Mouse (Mus musculus) MEL (cell line): Measurements from ENCODE around the gene Alg2. TPM values are rescaled to one million over a fixed set of nuclear protein-coding genes. Genes with fewer than 3 reads are reported as not detected.

Source experiments
- DNase-seq: peaks from one replicate; pipeline ENCODE4 v3.0.0; 2011; ENCODE audit warnings: low read depth, low spot score
- H3K27ac ChIP-seq: 2 replicates; pipeline ENCODE4 v1.5.1; 2012; ENCODE audit warnings: low read depth, mild to moderate bottlenecking, control low read depth, low read length, moderate library complexity; ENCODE audit not compliant: control insufficient read depth
- H3K27me3 ChIP-seq, 2 experiments: fragments of 150-350 bp in 1 of 2; sonication (generic) in 1 of 2; 2 replicates each; pipeline ENCODE4 v1.6.1; 2012; ENCODE audit warnings: low read length in 2 of 2, mild to moderate bottlenecking in 2 of 2, improper control_type of control experiment in 1 of 2, moderate library complexity in 1 of 2; ENCODE audit not compliant: insufficient read depth in 2 of 2, control insufficient read depth in 1 of 2
- H3K36me3 ChIP-seq, 2 experiments: 2 replicates each; pipeline ENCODE4 v1.6.1; 2012 to 2014; ENCODE audit warnings: low read length in 2 of 2, improper control_type of control experiment in 1 of 2, inconsistent platforms in 1 of 2, mild to moderate bottlenecking in 1 of 2; ENCODE audit not compliant: insufficient read depth in 2 of 2, control insufficient read depth in 1 of 2
- H3K4me1 ChIP-seq, 2 experiments: fragments of 150-350 bp in 1 of 2; sonication (generic) in 1 of 2; 2 replicates each; pipeline ENCODE4 v1.6.1; 2012; ENCODE audit warnings: low read length in 2 of 2, improper control_type of control experiment in 1 of 2, mild to moderate bottlenecking in 1 of 2; ENCODE audit not compliant: insufficient read depth in 2 of 2, control insufficient read depth in 1 of 2
- H3K4me3 ChIP-seq, 2 experiments: fragments of 150-350 bp in 1 of 2; sonication (generic) in 1 of 2; 2 replicates each; pipeline ENCODE4 v1.5.1; 2012; ENCODE audit warnings: low read depth in 2 of 2, low read length in 2 of 2, mild to moderate bottlenecking in 2 of 2, moderate library complexity in 2 of 2, control low read depth in 1 of 2, improper control_type of control experiment in 1 of 2; ENCODE audit not compliant: control insufficient read depth in 1 of 2, insufficient read depth in 1 of 2
- H3K79me2 ChIP-seq: 2 replicates; pipeline ENCODE4 v1.6.1; 2012; ENCODE audit warnings: mild to moderate bottlenecking, low read length, moderate library complexity; ENCODE audit not compliant: control insufficient read depth, poor library complexity, insufficient read depth
- H3K9ac ChIP-seq: 2 replicates; pipeline ENCODE4 v1.6.1; 2012; ENCODE audit warnings: low read depth, mild to moderate bottlenecking, control low read depth, low read length, moderate library complexity; ENCODE audit not compliant: control insufficient read depth, poor library complexity, severe bottlenecking
- H3K9me3 ChIP-seq: fragments of 150-350 bp; sonication (generic); replicated peaks from 2 replicates; pipeline ENCODE4 v1.6.1; 2012; ENCODE audit warnings: mild to moderate bottlenecking, low read length, improper control_type of control experiment, moderate library complexity; ENCODE audit not compliant: insufficient read depth
- BHLHE40 ChIP-seq: IDR thresholded peaks from 2 replicates; pipeline ENCODE4 v1.6.1; 2012; ENCODE audit warnings: low read depth, mild to moderate bottlenecking, inconsistent platforms, low read length, improper control_type of control experiment, borderline replicate concordance
- CHD1 ChIP-seq: IDR thresholded peaks from 2 replicates; pipeline ENCODE4 v1.6.1; 2012; ENCODE audit warnings: low read depth, mild to moderate bottlenecking, inconsistent platforms, low read length, improper control_type of control experiment
- CTCF ChIP-seq, 3 experiments: IDR thresholded peaks in 2 of 3; conservative IDR thresholded peaks in 1 of 3; 2 replicates each; pipeline ENCODE4 v1.5.1; 2011 to 2012; ENCODE audit warnings: low read length in 3 of 3, low read depth in 2 of 3, mild to moderate bottlenecking in 2 of 3, improper control_type of control experiment in 1 of 3, inconsistent platforms in 1 of 3, mixed read lengths in 1 of 3, moderate library complexity in 1 of 3; ENCODE audit not compliant: control insufficient read depth in 1 of 3, insufficient read depth in 1 of 3, poor library complexity in 1 of 3, severe bottlenecking in 1 of 3
- ELF1 ChIP-seq: IDR thresholded peaks from 2 replicates; pipeline ENCODE4 v1.6.1; 2014; ENCODE audit warnings: low read depth, mild to moderate bottlenecking, inconsistent platforms, low read length, improper control_type of control experiment, moderate library complexity
- EP300 ChIP-seq, 2 experiments: IDR thresholded peaks; 2 replicates each; pipeline ENCODE4 v1.6.1; 2011; ENCODE audit warnings: improper control_type of control experiment in 2 of 2, low read length in 2 of 2, low read depth in 1 of 2, mild to moderate bottlenecking in 1 of 2
- ETS1 ChIP-seq: IDR thresholded peaks from 2 replicates; pipeline ENCODE4 v1.6.1; 2012; ENCODE audit warnings: low read depth, mild to moderate bottlenecking, inconsistent platforms, low read length, improper control_type of control experiment, moderate library complexity
- HCFC1 ChIP-seq: IDR thresholded peaks from 2 replicates; pipeline ENCODE4 v1.6.1; 2012; ENCODE audit warnings: low read depth, mild to moderate bottlenecking, inconsistent platforms, low read length, improper control_type of control experiment, moderate library complexity
- KAT2A ChIP-seq: conservative IDR thresholded peaks from 2 replicates; pipeline ENCODE4 v1.6.1; 2012; ENCODE audit warnings: low read depth, low read length, improper control_type of control experiment, inconsistent platforms
- MAFK ChIP-seq: IDR thresholded peaks from 2 replicates; pipeline ENCODE4 v1.6.1; 2011; ENCODE audit warnings: low read depth, mild to moderate bottlenecking, low read length, improper control_type of control experiment, borderline replicate concordance
- MAZ ChIP-seq: IDR thresholded peaks from 2 replicates; pipeline ENCODE4 v1.6.1; 2012; ENCODE audit warnings: low read depth, mild to moderate bottlenecking, inconsistent platforms, low read length, improper control_type of control experiment
- MEF2A ChIP-seq: IDR thresholded peaks from 2 replicates; pipeline ENCODE4 v1.6.1; 2014; ENCODE audit warnings: low read depth, mild to moderate bottlenecking, inconsistent platforms, low read length, improper control_type of control experiment; ENCODE audit not compliant: poor library complexity, insufficient replicate concordance, severe bottlenecking; ENCODE audit errors: extremely low read depth
- MXI1 ChIP-seq: IDR thresholded peaks from 2 replicates; pipeline ENCODE4 v1.6.1; 2011; ENCODE audit warnings: mild to moderate bottlenecking, low read depth, low read length, improper control_type of control experiment
- MYC ChIP-seq: IDR thresholded peaks from 2 replicates; pipeline ENCODE4 v1.6.1; 2011; ENCODE audit warnings: low read depth, mild to moderate bottlenecking, low read length, improper control_type of control experiment, moderate library complexity
- RCOR1 ChIP-seq: IDR thresholded peaks from 2 replicates; pipeline ENCODE4 v1.6.1; 2012; ENCODE audit warnings: low read depth, mild to moderate bottlenecking, inconsistent platforms, low read length, improper control_type of control experiment
- SMC3 ChIP-seq: IDR thresholded peaks from 2 replicates; pipeline ENCODE4 v1.6.1; 2011; ENCODE audit warnings: low read depth, low read length, improper control_type of control experiment
- TCF12 ChIP-seq: IDR thresholded peaks from 2 replicates; pipeline ENCODE4 v1.6.1; 2014; ENCODE audit warnings: low read depth, mild to moderate bottlenecking, inconsistent platforms, low read length, improper control_type of control experiment, moderate library complexity
- USF2 ChIP-seq, 2 experiments: IDR thresholded peaks; 2 replicates each; pipeline ENCODE4 v1.6.1; 2011 to 2012; ENCODE audit warnings: improper control_type of control experiment in 2 of 2, low read length in 2 of 2, borderline replicate concordance in 1 of 2, inconsistent platforms in 1 of 2, low read depth in 1 of 2, mild to moderate bottlenecking in 1 of 2; ENCODE audit not compliant: insufficient read depth in 1 of 2
- ZC3H11A ChIP-seq: IDR thresholded peaks from 2 replicates; pipeline ENCODE4 v1.6.1; 2012; ENCODE audit warnings: low read depth, mild to moderate bottlenecking, inconsistent platforms, low read length, improper control_type of control experiment
- ZMIZ1 ChIP-seq: IDR thresholded peaks from 2 replicates; pipeline ENCODE4 v1.6.1; 2012; ENCODE audit warnings: low read depth, mild to moderate bottlenecking, inconsistent platforms, low read length, improper control_type of control experiment, moderate library complexity
- polyA plus RNA-seq, 2 experiments: library from polyadenylated mRNA; stranded (reverse) in 1 of 2; unstranded in 1 of 2; fragments of >175 nt in 1 of 2; fragments of >200 nt in 1 of 2; gene quantifications; 2 replicates each; pipeline versions ENCODE4 v1.2.1 to v1.2.4; 2012; ENCODE audit warnings: low replicate concordance in 2 of 2, low read depth in 1 of 2; ENCODE audit not compliant: insufficient read length in 2 of 2, insufficient read depth in 1 of 2, missing spikeins in 1 of 2
- total RNA-seq: library from RNA; depleted of rRNA; stranded (reverse); fragments of 300-350 nt; gene quantifications from 2 replicates; pipeline ENCODE4 v1.2.3, GENCODE M21; 2012

The Alg2 gene
- total and polyA plus RNA-seq, 3 experiments, result 11.6 to 48.1 (median 31.3) TPM

DNA sequence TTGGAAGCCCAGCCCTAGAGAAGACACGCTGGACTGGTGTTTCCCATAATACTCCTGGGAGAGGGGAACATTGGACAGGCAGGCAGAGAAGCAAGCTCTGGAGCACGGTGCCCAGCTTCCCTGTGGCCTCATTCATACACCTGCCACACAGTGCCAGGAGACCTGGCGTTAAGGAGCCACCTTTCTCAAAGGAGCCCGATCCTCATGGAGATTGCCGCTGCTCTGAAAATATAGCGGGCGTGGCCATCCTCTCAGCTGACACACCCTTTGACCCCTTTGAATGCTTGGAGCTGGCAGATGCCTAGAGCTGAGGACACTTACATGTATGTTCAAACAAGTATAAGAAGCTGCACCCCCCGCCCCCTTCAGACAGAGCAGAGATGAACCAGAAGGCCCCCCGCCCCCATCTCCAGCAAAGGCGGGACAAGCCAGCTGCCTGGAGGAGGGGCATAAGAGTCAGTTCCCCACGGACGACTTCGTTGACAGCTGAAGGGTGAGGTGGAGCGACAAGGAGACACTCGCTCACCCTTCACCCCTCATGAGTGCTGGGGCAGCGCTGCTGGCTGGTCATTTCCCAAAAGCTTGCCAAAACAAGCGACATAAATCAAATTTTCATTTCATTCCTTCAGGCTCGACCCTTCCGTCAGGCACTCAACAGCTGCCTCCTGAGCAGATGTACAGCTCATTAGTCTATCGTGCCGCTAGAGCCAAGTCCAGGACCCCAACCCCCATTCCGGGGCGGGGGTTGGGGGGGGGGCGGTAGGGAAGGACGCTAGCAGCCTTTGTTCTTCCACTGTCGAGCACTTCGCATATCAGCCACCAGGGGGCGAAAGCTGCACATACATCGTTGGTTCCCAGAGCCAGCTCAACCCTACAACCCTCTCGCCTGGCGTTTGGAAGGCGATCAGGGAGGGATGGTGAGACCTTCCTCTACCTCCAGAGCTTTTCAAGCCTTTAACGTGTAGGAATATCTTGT is 36.5 kb downstream of the Alg2 start (continued):
- TF ChIP-seq MAZ (peak; percentile 58; the same call in 1 of the 2 replicates), MEF2A (no peak), KAT2A (no peak), SMC3 (peak; percentile 77), HCFC1 (no peak), MYC (no peak), CHD1 (no peak), MXI1 (peak; percentile 41; the same call in 1 of the 2 replicates), MAFK (no peak), ELF1 (no peak), CTCF (IDR thresholded peaks at IDR 0.05 in 2 of 3, conservative IDR thresholded peaks at IDR 0.05 in 1 of 3; ENCODE audit: control insufficient read depth in 1 of 3, insufficient read depth in 1 of 3, low read depth in 2 of 3, low read length in 3 of 3, poor library complexity in 1 of 3, severe bottlenecking in 1 of 3) (peak; percentile 80 to 95 (median 83)), ZMIZ1 (no peak), TCF12 (no peak), RCOR1 (no peak), USF2 (IDR thresholded peaks at IDR 0.05; ENCODE audit: borderline replicate concordance in 1 of 2, insufficient read depth in 1 of 2, low read depth in 1 of 2, low read length in 2 of 2) (no peak), ZC3H11A (peak; percentile 64), BHLHE40 (no peak), ETS1 (no peak)
- TF ChIP-seq, all 39 proteins: peak for 7

DNA sequence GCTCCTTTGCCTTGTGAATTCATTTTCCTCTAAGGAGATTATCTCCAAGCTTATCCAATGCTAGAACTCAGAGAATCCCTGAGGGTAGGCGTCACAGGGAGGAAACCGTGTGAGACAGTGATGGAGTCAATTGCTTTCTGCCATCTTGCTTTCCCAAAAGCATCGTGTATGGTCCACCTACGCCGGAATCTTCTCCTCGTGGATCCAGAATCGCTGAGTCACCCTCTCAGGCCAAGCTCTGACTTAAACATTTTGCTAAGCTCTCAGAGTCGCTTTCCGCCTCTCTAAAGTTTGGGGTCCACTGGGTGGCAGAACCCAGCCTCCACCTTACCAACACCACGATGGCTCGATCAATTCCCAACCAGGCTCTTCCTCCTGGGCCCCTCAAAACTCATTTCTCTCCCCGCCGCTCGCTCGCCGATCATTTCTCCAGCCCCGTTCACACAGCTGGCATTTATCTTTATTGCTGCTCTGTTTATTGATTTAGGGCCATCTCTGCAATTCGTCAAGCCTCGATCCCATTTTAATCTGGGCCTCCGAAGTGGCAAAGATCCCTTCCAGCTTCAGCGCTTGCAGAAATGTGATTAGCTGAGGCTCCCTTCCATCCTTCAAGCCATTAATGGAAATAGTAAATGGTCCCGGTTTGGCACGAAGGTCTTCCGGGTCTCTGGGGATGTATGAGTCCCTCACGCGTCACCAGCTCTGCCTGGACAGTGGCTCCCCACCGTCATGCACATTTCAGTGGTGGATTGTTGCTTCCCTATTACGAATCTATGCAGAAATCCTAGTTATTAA is 38.4 kb downstream of the Alg2 start:
- Histone ChIP-seq H3K9me3 (no peaks in the 10 kb centered on the region), H3K27me3 (no peaks in the 10 kb centered on the region), H3K79me2 (no peaks in the 10 kb centered on the region), H3K27ac (no peak overlapping the region), H3K36me3 (no peaks in the 10 kb centered on the region), H3K9ac (no peak overlapping the region), H3K4me3 (no peak overlapping the region), H3K4me1 (0 out of 4 replicates have a peak, but pooled peaks cover 0 to 3% of the 10 kb centered on the region in 2 experiments)
- DNase-seq, result no peak
- TF ChIP-seq ELF1 (no peak), EP300 (IDR thresholded peaks at IDR 0.05; ENCODE audit: low read depth in 1 of 2, low read length in 2 of 2) (no peak)
